Mouse (Mus musculus) kidney, adult 11 months (tissue): ENCODE measurements around the gene Krtap9-3.
A peak's percentile ranks its signal among the peaks of the same experiment; 100 is the strongest.
"Not testable (repeated sequence)": the region's sequence is repeated elsewhere in the genome, so short reads cannot be mapped to it uniquely, and the experiment has no call there.

Experiments used
- DNase-seq: peaks from one replicate; pipeline ENCODE4 v3.0.0; 2022

Gene Krtap9-3

DNA sequence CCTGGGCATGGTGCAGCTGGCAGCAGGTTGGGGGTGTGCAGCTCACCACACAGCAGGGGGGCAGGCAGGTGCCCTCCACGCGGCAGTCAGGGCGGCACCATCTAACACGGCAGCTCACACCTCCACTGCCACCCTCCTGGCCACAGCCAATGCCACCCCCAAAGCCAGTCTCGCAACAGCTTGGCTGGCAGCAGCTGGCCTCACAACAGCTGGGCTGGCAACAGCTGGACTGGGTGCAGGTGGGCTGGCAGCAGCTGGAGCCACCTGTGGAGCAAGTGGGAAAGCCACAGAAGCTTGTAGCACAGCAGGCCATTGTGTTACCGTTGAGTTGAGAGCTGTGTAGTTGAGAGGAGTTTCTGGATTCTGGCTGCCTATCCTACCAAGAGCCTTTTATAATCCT is at the start of gene Krtap9-3:
Gene Krtap9-3, minus strand, starts transcription at position 364 of the 400 bp plus-strand sequence.
- not testable (repeated sequence) for DNase-seq

- no peak for DNase-seq
These were observed 48.5 kb upstream of the Krtap9-3 start for GRCm38 (mm10) chr11:99646444-99646843.

DNA sequence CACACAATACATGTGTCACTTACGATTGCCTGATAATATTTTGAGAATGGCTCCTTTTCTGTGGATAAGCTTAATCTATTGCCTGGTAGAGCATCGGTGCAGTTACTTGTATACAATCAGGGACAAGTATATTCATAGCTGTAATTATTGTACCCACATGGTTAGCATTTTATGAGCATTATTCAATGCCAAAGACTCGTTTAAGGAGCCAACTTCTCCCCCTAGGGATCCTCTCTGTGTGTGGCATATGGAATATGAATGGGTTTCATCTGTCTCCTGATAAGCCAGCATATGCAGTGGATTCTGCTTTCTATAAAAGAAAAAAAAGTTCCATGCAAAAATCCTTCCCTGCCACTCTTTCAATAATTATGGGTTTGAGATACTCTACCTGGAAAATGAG is 46.4 kb upstream of the Krtap9-3 start:
- DNase-seq, result no peak

DNA sequence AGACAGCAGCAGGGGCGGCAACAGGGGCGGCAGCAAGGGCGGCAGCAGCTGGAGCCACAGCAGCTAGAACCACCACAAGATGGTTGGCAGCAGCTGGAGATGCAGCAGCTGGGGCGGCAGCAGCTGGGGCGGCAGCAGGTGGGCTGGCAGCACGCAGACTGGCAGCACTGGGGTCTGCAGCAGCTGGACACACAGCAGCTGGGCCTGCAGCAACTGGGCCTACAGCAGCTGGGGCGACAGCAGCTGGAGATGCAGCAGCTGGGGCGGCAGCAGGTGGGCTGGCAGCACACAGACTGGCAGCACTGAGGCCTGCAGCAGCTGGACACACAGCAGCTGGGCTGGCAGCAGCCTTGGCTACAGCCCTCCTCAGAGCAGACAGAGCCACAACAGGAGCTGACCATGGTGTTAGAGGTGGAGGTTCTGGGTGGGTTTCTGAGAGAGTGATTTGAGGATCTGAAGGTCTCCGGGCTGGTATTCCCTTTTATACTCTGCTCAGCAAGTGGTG is 45.8 kb upstream of the Krtap9-3 start, which contains the start of gene Krtap4-7:
Gene Krtap4-7, minus strand, starts transcription at position 455 of the 505 bp plus-strand sequence.
- not testable (repeated sequence) for DNase-seq

DNA sequence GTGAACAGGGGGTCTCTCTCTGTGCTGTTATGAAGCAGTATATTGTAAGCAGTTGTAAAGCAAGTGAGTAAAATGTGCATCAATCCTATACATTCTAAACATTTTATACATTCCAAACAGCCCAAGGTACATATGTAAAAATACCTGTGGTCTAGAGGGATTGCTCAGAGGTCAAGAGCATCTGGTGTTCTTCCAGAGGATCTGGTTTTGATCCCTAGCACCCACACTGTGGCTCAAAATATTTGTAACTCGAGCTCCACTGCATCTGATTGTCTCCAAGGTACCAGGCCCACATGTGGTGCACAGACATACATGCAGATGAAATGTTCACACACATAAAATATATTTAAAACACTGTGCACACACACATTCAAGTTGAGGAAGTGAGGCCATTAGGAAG is 43.0 kb upstream of the Krtap9-3 start:
- no peak for DNase-seq

DNA sequence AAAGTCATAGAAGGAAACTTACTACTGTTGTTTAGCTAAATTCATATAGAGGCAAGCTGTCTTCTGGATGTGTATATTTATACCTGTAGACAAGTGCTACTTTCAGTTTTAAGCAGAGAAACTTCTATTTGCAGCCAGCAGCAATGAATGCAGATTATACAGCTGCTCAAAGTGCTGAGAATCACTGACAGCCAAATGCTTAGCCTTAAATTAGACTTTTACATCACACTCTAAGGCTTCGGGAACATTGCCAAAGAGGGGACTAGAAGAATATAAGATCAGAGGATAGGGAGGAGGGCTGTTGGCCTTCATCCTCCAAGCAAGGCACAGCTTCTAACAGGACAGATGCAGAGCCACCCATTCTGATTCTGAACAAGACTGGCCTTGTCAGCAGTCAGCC is 39.2 kb upstream of the Krtap9-3 start:
- DNase-seq, result no peak

GRCm38 (mm10) chr11:99634653-99635134 is 36.8 kb upstream of the Krtap9-3 start, which contains the start of gene Krtap4-2:
Gene Krtap4-2, minus strand, starts transcription at chr11:99635084.
- no peak for DNase-seq

DNA sequence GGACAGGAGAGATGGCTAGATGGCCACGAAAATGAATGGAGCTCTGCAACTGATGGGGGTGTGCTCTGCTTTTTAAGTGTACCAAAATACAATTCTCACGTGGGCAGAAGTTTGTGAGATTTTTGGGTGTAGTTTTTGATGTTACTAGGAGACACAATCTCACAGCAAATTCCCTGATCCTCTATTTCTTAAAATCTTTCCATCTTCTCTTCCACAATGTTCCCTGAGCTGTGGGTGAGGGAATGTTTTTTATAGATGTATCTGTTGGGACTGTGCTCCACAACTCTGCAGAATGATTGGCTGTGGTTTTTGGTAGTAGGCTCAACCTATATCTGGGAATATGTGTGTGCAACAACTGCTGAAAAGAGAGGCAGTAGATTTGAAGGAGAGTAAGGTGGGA is 35.4 kb upstream of the Krtap9-3 start:
- no peak for DNase-seq

GRCm38 (mm10) chr11:99630890-99631289 is 33.0 kb upstream of the Krtap9-3 start:
- DNase-seq, result no peak

- no peak for DNase-seq
These were observed 30.2 kb upstream of the Krtap9-3 start, which contains the start of gene Krtap4-1 for GRCm38 (mm10) chr11:99628138-99628537. Gene Krtap4-1, minus strand, starts transcription at chr11:99628238.

GRCm38 (mm10) chr11:99620335-99620734 is 22.4 kb upstream of the Krtap9-3 start, which contains the start of gene Gm11562:
Gene Gm11562, minus strand, starts transcription at chr11:99620435.
- no peak for DNase-seq

- no peak for DNase-seq
These were observed 17.0 kb upstream of the Krtap9-3 start, which contains the start of gene Krtap2-4 for GRCm38 (mm10) chr11:99614796-99615363. Gene Krtap2-4, minus strand, starts transcription at chr11:99614846.

GRCm38 (mm10) chr11:99610089-99610488 is 12.2 kb upstream of the Krtap9-3 start, which contains the start of gene Gm11937:
Gene Gm11937, minus strand, starts transcription at chr11:99610189.
- not testable (repeated sequence) for DNase-seq

DNA sequence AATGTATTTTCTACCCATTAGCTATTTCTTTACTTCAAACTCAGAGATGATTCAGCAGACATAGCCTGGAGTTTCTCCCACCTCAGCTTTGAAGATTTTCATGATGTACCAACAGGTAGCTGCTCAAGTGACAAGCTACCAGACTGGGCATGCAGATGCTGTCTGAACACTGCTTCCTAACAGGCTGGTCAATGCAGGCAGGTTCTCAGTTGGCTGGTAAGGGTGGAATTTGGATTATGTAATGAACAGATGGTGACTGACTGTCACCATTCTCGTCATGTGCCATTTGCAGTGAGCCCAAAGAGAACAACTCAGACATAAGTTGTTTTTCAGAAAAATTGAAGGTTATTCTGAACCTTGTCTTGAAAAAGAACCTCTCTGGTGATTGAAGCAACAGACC is 11.2 kb upstream of the Krtap9-3 start:
- no peak for DNase-seq

DNA sequence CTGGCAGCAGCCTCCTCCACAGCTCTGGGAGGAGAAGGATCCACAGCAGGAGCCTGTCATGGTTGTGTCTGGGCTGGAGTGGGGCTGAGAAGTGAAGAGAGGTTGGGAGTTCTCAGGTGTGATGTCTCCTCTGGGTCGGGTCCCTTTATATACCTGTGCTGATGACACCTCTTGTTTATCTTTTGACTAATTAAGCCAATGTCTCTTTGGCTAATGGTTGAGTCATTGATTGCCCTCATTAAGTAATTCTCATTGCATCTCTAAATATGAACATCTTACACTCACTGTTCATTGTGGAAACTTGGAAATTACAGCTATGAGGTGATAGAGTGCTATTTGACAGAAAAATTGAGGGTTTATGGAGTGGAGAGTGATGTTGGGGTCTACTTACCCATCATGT is 5.3 kb upstream of the Krtap9-3 start, which contains the start of gene Gm11938:
Gene Gm11938, minus strand, starts transcription at position 101 of the 400 bp plus-strand sequence.
- DNase-seq, result not testable (repeated sequence)

DNA sequence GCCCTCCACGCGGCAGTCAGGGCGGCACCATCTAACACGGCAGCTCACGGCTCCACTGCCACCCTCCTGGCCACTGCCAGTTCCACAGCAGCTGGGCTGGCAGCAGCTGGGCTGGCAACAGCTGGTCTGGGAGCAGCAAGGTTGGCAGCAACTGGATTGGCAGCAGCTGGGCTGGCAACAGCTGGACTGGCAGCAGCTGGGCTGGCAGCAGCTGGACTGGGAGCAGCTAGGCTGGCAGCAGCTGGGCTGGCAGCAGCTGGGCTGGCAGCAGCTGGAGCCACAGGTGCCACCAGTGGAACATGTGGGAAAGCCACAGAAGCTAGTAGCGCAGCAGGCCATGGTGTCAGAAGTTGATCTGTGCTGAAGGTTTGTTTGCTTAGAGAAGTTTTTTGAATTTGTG is 6.9 kb downstream of the Krtap9-3 start, which contains the start of gene Krtap1-3:
Gene Krtap1-3, minus strand, starts transcription at position 359 of the 400 bp plus-strand sequence.
- no peak for DNase-seq

DNA sequence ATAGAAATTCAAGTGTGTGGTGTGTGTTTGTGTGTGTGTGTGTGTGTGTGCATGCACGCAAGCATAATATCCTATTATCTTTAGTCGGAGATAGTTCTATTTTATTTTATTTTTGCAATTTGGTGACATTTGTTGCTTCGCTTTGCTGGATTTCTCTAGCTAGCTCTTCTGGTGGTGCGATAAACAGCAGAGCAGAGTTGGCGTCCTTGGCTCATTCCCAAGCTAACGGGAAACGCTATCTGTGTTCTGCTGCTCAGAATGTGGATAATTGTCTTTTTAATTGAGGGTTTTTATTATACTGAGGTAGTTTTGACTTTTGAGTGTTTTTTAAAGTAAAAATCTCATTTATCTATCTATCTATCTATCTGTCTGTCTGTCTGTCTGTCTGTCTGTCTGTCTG is 12.8 kb downstream of the Krtap9-3 start:
- no peak for DNase-seq

- DNase-seq, result no peak
These were observed 14.6 kb downstream of the Krtap9-3 start, which contains the start of gene Krtap1-4 for GRCm38 (mm10) chr11:99583245-99583704. Gene Krtap1-4, minus strand, starts transcription at chr11:99583654.

GRCm38 (mm10) chr11:99581564-99581963 is 16.3 kb downstream of the Krtap9-3 start:
- no peak for DNase-seq

DNA sequence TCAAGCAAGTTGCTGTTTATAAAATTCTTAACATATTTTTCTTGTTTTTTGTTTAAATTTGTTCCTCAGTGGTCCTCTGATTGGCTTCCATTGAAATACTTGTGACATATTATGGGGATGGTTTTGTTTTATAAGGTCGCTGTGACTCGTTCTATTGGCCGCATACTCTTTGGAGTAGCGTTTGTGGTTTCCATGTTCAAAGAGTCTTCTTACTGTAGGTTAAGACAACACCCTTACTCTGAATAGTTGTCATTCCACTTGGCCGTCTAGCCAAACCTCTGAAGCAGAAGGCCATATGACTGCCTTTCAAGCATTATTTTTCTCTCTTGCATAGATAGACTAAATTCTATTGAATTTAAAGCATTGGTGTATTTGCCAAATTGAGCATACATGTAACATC is 16.9 kb downstream of the Krtap9-3 start:
- DNase-seq, result no peak

- no peak for DNase-seq
These were observed 17.3 kb downstream of the Krtap9-3 start, which contains the start of gene Krtap1-5 for GRCm38 (mm10) chr11:99580636-99581035. Gene Krtap1-5, minus strand, starts transcription at chr11:99581016.

GRCm38 (mm10) chr11:99574106-99574505 is 23.8 kb downstream of the Krtap9-3 start:
- peak; percentile 22 for DNase-seq

DNA sequence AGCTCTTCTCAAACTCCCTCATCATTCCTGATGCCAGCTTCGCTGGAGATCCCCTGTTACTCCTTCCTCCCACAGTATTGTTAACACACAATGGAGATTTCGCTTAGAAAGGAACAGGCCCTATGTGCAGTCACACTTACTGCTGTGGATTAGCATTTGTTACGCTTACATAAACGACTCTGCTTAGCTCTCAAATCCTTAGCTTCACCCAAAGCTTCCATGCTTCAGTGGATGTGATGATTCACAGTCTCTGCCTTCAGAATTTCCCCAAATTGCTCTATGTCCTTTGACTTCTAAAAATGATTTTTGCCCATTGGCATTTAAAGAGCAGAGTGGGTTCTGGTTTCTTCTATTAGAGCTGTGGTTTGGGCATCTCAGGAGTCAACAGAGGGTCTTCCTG is 24.7 kb downstream of the Krtap9-3 start:
- no peak for DNase-seq

- DNase-seq, result no peak
These were observed 31.4 kb downstream of the Krtap9-3 start, which contains the start of gene Krtap3-1 for GRCm38 (mm10) chr11:99566530-99566929. Gene Krtap3-1, minus strand, starts transcription at chr11:99566630.
